Mouse (Mus musculus) thymus, postnatal 25 days (tissue): ENCODE measurements around the gene Asic4.

ENCODE experiments used
- DNase-seq: peaks from one replicate; pipeline ENCODE4 v3.0.0; 2022

Gene Asic4

DNA sequence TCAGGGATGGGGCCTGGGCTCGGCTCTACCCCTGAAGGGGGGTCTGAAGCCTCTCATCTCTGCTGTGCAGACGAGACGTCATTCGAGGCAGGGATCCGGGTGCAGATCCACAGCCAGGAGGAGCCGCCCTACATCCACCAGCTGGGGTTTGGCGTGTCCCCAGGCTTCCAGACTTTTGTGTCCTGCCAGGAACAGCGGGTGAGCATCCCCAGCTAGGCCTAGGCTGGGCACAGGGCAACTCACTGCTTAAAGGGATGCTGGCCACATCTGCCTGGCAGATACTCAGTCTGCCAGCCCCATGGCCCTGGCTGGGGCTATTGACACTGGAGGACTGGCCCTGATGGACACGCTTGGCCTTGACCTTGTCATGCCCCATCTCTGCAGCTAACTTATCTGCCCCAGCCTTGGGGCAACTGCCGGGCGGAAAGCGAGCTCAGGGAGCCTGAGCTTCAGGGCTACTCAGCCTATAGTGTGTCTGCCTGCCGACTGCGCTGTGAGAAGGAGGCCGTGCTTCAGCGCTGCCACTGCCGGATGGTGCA is 19.1 kb downstream of the Asic4 start:
- no peak for DNase-seq

DNA sequence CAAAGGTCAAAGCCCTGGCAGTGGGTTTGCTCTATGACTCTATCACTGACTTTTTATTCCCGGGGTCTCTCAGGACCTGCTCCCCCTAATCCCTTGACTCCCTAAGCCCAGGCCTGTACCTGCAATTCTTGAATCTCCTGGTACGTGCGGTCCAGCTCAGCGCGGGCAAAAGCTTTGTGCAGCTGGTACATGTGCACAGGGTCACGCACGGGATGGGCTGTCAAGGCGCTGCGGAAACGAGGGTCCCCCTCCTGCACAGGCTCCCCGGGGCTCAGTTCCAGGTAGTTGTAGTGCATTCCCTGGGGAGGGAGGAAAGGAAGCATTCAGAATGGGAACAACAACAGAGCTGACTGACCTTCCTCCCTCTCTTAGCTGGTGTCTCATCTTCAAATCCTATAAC is 26.2 kb downstream of the Asic4 start:
- DNase-seq = no peak

DNA sequence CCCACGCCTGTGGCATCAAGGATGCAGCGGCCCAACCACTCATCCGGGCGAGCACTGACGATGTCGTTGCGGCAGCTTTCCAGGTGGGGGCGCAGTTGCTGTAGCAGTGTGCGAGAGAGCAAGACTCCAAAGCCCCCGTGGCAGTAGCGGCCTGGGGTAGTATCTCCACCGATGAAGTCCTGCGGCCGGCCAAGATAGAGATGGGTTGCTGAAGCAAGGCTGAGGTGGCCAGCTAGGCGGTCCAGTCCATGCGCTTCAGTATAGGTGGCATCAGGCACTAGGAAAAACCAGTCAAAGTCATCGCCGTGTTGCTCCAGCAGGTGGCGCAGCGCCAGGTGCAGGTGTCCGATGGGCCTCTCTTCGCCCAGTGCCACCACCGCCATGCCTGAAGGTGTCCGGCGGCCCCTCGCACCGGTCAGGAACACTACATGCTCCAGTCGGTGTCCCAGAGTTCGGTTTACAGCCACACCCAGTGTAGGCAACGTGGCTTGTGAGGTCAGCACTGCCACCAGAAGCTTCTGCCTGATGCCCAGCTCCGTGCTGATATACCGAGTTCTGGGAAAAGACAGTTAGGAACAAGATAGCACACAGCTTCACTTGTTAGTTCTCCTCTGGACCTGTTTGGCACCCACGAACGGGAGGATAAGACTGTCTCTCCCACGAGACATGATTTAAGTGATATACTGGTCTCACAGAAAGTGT is 27.2 kb downstream of the Asic4 start:
- DNase-seq = peak; percentile 81

DNA sequence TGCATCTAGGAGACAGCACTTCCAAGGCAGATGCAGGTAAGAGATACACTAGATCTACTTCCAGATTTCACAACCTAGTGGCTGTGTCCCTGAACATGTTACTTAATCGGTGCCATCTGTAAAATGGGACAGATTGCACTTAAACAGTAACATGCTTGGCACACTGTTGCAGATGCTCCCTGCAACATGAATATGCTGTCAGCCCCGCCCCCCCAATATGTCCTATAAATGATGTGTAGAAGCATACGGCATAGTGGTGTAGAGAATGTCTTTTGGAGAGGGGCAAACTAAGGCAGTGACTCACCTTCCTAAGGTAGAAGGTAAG is 27.7 kb downstream of the Asic4 start:
- no peak for DNase-seq

DNA sequence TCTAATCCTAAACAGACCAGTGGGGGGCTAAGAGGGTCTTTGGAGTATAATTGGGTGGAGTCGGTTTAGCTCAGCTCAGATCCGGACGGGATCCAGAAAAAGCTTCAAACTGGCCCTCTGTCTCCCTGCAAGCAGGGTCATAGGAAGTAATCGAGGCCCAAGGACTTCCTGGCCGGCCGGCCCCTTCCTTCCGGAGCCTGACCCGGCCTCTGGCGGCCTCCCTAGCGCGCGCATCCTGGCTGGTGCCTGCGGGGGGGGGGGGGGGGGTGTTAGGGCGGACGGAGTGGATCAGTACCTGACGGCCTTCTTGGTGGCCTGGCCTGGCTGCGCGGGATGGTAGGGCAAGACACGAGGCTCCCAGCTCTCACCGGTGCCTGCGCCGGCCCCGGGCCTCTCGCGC is 28.3 kb downstream of the Asic4 start:
- DNase-seq = no peak

DNA sequence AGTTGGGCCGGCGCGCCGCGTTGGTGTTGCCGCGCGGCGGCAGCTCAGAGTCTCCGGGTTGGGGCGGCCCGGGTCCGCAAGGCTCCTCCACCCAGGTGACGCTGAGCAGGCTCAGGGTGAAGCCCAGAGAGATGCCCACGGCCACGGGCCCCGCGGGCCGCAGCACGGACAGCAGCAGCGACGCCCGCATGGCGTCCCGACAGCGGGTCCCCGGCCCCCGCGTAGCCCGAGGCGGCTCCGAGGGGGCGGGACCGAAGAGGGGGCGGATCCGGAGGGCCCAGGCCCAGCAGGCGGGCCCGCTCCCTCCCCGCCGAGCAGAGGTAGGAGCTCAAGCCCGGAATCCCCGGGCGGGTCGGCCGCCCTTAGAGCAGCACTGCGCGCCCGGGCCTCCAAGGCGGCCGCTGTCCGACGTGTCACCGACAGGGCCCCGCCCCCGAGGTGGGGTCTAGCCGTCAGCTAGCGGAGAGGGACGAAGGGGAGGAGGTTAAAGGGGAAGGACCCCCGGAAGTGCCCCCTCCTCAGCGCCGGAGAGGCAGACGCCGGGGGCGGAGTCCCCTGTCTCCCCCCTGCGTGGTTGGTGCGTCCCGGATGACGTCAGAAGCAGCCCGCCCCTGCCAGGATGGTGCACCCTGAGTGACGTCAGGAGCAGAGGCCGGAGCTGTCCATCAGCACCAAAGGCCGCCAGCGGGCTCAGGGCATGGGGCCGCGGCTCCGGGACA is 28.8 kb downstream of the Asic4 start, which contains the start of the genes Chpf and Tmem198:
TSS of gene Chpf (minus strand) at position 392 of the 719 bp plus-strand sequence.
TSS of gene Tmem198 (plus strand) at position 617 of the 719 bp plus-strand sequence.
- DNase-seq = peak; percentile 97

DNA sequence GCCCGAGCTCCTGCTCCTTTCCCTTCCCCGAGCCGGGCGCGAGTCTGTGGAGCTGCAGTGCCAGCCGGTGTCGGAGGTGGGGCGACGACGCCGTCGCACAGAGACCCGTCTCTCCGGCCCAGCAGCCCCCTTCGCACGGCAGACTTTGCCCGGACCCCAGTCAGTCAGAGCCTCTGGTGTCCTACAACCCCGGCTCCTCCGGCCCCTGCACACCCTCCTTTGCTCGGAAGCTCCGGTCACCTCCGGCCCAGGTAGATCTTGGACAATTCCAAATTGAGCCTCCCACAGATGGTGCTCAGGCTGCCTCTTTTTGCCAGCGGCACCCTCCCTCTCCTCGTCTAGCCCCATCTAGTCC is 29.4 kb downstream of the Asic4 start:
- DNase-seq = no peak

DNA sequence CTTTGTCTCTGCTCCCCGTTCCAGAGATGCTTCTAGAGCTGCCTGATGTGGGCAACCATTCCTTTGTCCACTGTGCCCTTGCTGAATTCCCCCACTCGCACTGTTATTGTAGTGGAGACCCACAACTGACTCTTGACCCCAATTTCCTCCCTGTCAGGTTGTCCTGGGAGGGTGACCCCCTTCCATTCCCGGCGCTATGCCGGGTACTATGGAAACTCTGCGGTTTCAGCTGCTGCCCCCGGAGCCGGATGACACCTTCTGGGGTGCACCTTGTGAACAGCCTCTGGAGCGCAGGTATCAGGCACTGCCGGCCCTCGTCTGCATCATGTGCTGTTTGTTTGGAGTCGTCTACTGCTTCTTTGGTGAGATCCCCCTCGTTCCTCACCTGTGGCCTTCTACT is 29.8 kb downstream of the Asic4 start:
- no peak for DNase-seq

DNA sequence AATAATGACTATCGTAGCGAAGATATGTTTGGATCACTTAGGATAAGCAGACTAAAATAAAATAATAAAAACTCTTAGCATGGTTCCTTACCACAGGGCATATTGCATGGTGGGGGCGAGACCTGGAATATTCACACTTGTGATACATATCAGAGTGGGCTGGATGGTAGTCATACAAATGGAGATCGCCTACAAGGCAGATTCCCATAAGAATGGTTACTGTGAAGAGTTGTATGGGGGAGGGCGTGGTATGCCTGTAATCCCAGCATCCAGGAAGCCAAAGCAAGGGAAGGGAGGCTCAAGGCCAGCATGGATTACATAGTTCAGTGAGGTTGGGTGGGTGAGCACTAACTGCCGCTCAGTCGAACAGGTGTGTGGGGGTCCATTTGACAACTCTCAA is 30.5 kb downstream of the Asic4 start:
- no peak for DNase-seq

DNA sequence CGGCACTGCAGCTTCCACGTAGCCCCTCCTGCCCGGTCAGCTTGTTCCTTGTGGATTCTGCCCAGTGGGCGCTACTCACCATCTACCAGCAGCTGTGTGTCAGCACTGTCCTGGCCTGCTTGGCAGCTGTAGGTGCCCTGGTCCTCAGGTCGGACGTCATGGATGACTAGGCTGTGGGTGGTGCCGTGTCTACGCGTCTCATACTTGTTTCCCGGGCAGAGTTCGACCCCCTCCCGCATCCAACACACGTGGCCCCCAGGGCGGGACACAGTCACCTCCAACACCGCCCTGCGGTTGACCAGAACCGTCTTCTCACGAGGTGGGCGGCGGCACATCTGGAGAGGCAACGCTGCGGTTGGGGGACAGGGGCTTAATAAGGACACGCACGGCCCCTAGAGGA is 36.3 kb downstream of the Asic4 start:
- no peak for DNase-seq

DNA sequence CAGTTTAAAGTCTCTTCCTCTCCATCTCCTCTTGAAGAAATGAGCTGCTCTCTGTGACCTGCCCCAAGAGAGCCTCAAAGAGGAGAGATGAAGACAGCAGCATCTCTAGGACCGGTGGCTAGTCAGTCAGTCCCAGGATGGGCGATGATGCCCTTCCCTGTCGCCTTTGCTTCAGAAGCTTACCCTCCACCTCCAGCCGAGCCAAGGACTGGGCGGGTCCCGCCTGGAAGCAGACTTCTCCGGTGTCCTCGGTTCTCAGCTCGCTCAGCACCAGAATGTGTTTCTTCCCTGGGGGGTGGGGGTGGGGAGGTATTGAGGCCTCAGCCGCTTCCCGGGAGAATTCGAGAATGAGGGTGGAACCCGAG is 36.8 kb downstream of the Asic4 start:
- DNase-seq = no peak

DNA sequence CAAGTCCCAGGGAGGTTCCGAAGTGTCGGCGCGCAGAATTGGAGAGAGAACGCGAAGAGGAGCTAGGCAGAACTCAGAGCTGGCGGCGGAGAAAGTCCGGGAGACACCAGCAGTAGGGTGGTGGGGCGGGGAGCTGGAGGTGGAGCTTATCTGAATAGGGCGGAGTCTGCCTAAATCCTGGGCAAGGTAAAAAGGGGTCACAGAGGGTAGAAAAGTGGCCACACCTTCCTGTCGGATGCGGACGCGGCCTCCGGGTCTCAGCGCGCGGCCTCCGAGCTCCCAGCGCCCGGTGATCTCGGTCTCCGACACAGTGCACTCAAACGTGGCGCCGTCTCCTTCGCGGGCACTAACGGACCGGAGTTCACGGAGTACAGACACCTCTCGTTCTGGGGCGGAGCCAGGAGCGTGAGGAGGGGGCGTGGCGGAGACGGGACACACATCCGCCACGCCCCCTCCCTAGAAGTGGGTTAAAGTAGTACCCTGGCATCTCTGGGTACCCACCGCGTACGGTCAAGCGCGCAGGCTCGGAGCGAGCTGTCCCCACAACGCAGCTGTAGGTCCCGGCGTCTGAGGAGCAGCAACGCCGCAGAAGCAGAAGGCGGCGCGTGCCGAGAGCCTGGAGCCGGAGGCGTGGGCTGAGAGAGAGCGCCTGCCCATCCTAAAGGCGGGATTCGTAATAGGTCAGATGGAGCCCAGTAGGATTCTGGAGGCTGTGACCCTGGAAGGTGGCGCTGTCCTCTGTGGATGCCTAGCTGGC is 37.3 kb downstream of the Asic4 start:
- peak; percentile 69 for DNase-seq

DNA sequence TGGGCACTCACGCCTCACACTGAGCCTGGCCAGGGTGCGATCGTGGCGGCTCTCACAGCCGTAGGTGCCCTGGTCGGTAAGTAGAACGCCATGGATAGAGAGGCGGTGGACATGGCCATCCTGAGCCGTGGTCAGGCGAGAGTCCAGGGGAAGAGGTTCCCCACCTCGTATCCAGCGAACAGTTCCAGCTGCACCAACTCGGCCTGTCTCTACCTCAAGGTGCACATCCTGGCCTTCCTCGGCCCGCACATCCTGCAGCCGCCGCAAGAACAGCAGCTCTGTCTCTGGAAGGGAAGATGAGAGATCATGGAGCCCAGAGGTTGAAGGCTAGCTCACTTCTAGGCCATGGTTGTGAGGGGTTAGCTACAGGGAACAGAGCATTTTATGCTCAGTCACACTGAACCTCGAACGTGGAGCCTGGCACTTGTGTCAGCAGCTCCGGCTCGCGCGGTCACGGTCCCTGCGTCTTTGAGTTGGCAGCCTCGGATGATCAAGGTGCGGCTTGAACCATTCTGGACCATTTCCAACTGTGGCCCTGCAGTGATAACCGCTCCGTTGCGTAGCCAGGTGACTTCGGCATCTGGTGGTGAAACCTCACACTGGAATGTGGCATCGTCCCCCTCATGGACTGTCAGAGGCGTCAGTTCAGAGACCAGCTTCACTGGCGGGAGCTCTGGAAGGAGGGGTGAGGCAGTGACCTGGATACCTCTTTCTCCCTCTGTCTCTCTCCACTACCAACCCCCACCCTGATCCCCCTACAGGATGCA is 40.7 kb downstream of the Asic4 start:
- DNase-seq = no peak

DNA sequence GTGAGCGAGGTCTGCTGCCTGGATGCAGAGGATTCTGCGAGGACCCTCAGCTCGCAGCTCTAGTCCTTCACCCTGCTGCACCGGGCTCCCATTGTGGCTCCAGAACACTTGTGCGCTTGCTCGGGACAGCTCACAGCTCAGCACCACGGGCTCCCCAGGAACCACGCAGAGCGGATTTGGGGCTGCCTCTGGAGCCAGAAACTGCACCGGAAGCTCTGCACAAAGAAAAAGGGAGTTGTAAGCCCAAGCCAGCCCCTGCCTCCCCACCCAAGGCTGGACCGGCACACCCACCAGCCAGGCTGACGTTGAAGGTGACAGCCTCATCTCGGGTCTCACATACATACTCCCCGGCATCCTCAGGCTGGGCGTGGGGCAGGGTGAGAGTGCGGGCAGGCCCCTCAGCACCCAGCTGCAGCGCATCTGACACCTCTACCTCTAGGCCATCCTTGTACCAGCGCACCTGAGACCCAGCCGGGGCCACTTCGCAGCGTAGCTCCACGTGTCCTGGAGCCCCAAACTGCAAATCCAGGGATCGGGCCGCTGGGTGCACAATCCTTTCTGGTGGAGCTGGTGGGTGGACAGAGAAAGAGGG is 42.4 kb downstream of the Asic4 start:
- DNase-seq = no peak

DNA sequence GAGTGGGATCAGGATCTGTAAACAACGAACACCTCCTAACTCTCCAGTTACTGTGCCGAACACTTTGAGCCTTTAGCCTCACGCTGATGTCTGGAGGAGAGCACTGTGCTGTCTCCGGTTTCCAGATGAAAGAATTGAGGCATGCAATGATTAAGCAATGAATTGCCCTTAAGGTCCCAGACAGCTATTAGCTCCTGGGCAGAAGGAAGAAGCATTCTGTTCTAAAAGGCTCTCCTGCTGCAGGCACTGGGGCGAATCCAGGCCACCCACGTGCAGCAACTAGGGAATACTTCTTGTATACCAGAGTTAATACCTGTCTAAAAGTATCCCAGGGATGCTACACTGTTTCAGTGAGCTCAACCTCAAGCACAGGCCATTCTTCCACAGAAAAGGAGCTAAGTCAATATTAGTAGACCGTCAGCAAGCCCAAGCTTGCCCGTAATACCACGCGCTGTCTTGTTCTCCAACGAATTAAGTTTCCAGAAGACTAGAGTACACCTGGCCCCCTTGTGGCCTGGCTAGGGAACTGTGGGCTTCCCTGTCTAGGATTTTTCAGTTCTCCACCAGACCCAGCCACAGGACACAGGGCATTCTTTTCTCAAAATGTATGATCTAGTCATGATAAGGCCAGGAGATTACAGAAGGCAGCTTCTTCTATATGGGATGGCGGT is 44.8 kb downstream of the Asic4 start:
- no peak for DNase-seq

DNA sequence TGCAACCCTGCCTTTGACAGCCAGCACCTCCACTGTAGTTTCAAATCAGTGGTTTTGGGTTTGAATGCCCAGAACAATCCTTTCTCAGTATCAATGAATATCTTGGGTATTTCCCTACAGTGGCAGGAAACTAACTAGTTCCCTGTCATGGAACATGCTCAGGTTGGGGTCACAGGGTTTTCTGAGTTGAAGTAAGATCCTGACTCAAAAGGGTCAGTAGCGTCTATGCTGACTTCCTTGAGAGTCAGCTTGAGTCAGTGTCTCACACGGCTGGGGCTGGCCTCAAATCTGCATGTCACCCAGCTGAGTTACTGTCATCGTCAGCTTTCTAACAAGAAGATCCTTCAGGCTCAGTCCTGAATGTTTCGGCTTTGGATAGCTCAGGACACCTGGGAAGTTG is 48.7 kb downstream of the Asic4 start:
- DNase-seq = no peak

DNA sequence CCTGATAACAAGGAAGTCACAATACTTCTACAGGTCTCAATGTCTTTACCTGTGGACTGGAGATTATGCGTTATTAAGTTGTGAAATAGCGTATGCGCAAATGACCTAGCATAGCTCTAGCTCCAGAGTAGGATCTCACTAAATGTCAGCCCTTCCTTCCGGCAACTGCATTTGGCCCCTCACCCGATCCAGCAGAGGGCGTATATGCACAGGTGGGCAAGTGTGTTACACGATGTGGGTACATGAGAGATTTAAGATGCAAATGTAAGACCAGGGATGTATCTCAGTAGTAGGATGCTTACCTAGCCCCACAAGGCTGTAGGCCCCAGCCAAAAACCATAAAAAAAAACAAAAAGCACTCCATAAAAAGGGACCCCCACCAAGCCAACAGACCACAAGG is 49.2 kb downstream of the Asic4 start:
- DNase-seq = no peak

DNA sequence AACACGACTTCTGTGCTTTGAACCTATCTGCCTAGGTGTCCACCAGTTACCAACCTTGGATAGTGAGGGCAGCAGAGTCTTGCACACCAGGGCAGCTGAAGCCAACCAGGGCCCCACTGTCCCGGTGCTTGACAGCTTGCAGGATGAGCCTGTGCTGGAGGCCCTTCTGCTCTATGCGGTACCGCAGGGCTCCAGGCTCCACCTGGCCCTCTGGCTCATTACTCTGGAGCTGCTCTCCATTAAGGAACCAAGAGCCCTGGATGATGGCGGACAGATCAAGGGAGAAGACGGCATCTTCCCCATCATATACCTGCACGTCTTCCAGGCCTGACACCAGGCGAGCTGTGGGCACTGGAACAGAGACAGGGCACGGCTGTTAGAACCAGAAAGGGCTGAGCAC is 51.7 kb downstream of the Asic4 start:
- DNase-seq = no peak

DNA sequence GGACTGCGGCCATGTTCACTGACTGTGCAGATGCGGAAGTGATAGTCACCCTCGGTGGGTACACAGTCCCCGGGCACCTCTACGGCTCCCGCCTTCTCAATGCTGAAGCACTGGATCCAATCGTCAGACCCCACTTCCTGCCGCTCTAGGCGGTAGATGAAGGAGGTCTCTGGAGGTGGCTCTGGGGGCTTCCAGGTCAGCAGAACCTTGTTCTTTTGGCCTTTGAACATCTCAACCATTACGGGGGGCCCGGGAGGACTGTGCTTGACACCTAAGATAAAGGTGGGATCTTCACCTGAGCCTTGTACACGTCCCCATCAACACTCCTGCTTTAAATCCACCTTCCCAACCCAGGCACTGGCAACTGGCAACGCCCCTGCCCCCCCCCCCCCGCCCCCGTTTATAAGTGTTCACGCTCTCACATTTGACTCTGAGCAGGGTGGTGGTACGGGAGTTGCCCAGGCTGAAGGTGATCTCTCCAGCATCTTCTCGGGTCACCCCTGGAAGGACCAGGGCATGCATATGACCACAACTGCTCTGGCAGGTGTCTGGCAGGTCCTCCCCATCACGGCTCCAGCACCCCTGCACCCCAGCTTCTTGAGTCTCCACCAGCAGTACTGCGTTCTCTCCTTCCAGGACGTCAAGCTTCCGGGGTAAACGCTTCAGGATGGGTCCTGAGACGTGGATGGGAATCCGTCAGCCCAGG is 52.9 kb downstream of the Asic4 start:
- no peak for DNase-seq

DNA sequence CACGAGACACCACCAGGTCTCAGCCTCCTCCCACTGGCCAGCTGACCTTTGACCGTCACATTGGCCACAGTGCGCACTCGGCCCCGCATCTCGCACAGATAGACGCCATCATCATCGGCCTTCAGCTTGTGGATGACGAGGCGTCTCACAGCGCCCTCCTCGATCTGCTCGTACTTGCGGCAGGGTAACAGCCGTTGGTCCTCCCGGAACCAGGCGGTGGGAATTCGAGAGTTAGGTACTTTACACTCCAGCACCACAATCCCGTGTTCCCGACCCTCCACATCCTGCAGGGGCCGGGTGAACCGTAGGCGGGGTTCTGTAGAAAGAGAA is 53.4 kb downstream of the Asic4 start:
- DNase-seq = no peak

DNA sequence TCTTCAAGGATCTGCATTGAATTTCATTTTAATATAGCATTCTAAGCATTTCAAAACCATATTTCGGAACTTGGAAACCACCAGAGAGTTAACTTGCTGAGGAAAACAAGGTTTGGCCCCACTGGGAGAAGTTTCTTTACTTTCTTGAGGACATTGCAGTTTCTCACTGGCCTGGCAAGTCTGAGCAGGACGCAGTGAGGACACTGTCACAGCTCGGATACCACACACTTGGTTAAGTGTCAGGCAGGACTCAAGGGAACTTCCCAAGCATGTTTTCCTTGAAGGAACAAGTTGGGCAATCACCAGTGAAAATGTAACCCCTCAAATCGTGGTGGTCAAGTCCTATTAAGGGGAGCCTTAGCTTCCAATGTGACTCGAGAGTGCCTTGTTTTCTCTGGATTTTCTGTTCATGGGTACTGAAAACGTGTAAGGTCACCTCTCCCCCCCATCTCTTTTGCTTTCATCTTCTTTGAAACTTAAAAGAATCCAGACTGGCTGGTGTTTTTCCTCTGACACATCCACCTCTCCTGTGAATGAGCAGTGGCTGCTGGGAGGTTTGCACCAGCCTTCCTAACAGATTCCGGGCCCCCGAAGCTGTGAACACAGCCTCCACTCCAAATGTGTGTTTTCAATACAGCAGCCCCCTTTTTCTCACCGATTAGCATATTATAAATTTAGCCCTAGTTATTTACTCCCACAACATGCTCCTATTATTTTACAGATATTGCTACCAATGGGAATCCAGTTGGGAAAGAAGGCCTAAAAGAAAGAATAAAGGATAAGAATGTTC is 54.2 kb downstream of the Asic4 start:
- DNase-seq = no peak
